Mouse (Mus musculus): ENCODE results near the gene R3hdml.

DNA sequence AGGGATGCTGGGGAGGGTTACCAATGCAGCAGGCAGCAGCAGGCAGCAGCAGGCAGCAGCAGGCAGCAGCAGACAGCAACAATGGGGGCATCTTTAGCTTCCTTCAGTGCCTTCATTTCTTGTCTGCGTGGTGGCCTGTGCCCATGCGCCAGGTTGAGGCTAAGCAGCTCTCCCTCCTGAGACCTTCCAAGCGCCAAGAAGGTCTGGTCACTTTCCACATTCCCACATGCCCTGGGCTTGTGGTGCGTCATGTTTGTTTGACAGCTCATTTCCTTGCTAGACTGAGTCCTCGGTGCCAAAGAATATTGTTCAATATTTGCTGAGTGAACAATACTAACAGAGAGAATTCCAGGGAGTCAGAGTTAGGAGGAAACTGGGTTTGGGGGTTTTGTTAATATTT, 1.9 kb downstream of the R3hdml start:
- TF ChIP-seq CTCF (IDR thresholded peaks at IDR 0.05; ENCODE audit: low read depth) (no peak), EP300 (optimal IDR thresholded peaks at IDR 0.05) (no peak)
